Mouse (Mus musculus): ENCODE results near the gene Pip4p1. TPM values are rescaled to one million over a fixed set of nuclear protein-coding genes. Genes with fewer than 3 reads are reported as not detected.
"Not testable (repeated sequence)": the region's sequence is repeated elsewhere in the genome, so short reads cannot be mapped to it uniquely, and the experiment has no call there.

Pip4p1 gene
- polyA plus RNA-seq (2015; fragmentation: Nextera tagmentation; extraction: Ambion mirVana) = 50.9 and 51.8 TPM in 2 replicates

DNA sequence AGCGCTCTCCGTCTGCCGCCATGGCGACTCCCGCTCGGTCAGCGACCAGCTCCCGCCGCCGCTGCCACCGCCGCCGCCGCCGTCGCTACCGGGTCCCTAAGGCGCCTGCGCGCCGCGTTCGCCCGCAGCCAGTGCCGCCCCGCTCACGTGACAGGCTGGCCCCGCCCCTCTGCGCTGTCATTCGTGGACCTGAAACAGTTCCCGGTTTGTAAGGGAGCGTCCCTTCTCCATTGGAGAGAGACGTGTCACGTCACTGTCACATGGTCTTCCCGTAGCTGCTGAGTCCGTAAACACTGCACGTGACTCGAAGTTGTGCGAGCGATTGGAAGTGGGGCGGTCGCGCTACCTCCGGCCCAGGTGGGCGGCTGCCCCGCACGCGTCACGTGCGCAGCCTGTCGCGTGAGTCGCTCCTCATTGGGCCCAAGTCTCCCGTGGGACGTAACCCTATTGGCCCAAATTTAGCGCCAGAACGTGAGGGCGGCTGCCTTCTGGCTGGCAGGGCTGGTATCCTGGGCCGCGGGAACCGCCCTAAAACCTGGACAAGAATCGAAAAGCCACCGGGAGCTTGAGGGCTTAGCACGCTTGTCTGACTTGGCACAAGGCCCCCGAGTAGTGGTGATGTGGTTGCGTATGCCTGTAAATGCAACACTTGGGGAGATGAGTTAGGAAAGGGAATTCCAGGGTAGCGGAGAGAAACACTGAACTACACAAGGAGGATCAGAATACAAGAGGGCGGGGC lies at the start of gene Pip4p1, which contains the start of gene Pnp:
Pip4p1 (minus strand) TSS at position 103 of the 739 bp plus-strand sequence.
Pnp (plus strand) TSS at position 329 of the 739 bp plus-strand sequence.
- Histone ChIP-seq H3K9me3 (no peaks in the 10 kb centered on the region), H3K4me1 (peaks cover 6% of the 10 kb centered on the region; the same call in 1 of the 2 replicates), H3K4me3 (replicated peaks) (peak within 1 kb of the TSS; percentile 99), H3K9ac (peak within 1 kb of the TSS; percentile 95), H3K27ac (peak within 1 kb of the TSS; percentile 95), H3K27me3 (replicated peaks) (no peaks in the 10 kb centered on the region), H3K4me2 (peak within 1 kb of the TSS; percentile 84), H3K36me3 (peaks cover 16% of the 10 kb centered on the region)
- WGBS = under 1% methylated on average over 66 of the region's 68 CpGs
- ATAC-seq (ENCODE audit: insufficient read depth, low FRiP score, low read depth) = peak; percentile 100

DNA sequence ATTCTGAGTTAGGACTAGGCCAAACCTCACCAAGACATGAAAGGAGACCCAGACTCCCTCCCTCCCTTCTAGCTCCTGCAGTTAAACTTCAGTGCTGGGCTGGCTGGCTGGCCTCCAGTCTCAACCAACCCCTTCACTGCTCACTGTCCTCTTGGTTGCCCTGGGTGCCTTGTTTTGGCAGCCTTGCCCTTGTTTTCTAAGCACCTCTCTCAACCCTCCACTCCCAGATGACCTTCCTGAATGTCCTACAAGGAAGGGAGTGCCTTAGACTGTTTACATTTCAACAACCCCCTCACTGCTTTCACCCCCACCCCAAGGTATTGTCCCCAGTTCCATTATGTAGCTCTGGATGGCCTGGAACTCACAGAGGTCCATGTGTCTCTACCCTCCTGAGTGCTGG lies 49.0 kb upstream of the Pip4p1 start:
- H3K4me1 ChIP-seq = no peaks in the 10 kb centered on the region
- no peak overlapping the region for H3K4me2 ChIP-seq
- no peaks in the 10 kb centered on the region for H3K27me3 ChIP-seq (replicated peaks)
- no peak overlapping the region for H3K9ac ChIP-seq
- no peaks in the 10 kb centered on the region for H3K36me3 ChIP-seq
- no peaks in the 10 kb centered on the region for H3K9me3 ChIP-seq
- H3K27ac ChIP-seq = no peak overlapping the region
- ATAC-seq (ENCODE audit: insufficient read depth, low FRiP score, low read depth) = no peak
- H3K4me3 ChIP-seq (replicated peaks) = no peak overlapping the region

DNA sequence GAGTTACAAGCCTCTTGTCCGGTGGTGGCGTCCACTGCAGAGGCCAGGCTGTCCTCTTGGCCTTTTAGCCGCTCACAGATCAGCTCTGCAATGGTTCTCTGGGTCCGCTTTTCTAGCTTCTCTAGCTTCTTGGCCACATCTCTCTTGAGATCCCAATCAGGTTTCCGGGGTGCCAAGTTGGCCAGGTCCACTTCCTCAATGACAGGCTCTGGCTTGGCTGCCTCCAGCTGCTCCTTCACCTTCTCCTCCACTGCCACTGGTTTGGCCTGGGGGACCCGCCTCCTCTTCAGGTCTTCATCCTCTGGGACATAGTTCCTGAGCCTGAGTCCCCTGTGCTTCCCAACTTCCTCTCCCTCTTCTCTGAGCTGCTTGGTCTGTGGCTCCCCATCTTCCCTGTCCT lies 47.8 kb upstream of the Pip4p1 start:
- not testable (repeated sequence) for H3K4me2 ChIP-seq; H3K9ac ChIP-seq; H3K27me3 ChIP-seq (replicated peaks); H3K27ac ChIP-seq; H3K36me3 ChIP-seq; H3K4me3 ChIP-seq (replicated peaks); H3K9me3 ChIP-seq; H3K4me1 ChIP-seq; ATAC-seq (ENCODE audit: insufficient read depth, low FRiP score, low read depth)
- WGBS = 86% methylated on average over 6 of the region's 6 CpGs

DNA sequence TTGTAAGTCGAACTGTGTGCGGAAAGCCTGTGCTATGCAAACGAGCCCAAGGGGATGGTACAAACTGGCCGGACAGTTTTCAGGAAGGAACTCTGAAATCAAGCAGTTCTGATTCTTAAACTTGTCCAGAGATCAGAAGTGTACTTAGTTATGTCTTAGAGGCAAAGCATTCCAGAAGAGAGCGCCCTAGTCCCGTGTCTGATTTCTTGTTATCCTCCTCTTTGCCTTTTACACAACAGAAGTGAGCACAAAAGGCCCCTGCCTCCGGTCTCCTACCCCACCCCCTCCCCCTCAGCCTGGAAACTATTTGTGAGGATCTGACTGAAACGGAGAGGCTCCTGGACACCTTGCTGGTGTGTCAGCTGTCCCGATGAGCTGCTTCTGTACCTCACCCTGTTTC lies 46.0 kb upstream of the Pip4p1 start:
- H3K4me2 ChIP-seq = no peak overlapping the region
- 34% methylated on average over 9 of the region's 9 CpGs for WGBS
- ATAC-seq (ENCODE audit: insufficient read depth, low FRiP score, low read depth) = no peak

DNA sequence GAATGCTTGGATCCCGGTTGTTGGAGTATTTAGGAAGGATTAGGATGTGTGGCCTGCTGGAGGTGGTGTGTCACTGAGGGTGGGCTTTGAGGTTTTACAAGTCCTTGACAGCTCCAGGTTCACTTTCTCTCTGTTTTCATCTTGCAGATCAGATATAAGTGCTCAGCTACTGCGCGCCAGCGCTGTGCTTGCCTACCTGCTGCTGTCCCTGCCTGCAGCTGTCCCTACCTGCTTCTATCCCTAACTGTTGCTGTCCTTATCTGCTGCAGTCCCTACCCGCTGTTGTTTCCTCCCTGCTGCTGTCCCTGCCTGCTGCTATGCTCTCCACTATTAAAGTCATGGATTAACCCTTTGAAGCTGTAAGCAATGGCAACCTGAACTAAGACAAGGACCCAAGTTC lies 44.3 kb upstream of the Pip4p1 start:
- H3K36me3 ChIP-seq = no peaks in the 10 kb centered on the region
- 67% methylated on average over 5 of the region's 5 CpGs for WGBS
- no peak overlapping the region for H3K4me3 ChIP-seq (replicated peaks)
- no peak overlapping the region for H3K27ac ChIP-seq
- no peak overlapping the region for H3K9ac ChIP-seq
- H3K4me2 ChIP-seq = no peak overlapping the region
- ATAC-seq (ENCODE audit: insufficient read depth, low FRiP score, low read depth) = no peak
- H3K4me1 ChIP-seq = no peaks in the 10 kb centered on the region
- H3K9me3 ChIP-seq = no peaks in the 10 kb centered on the region
- H3K27me3 ChIP-seq (replicated peaks) = no peaks in the 10 kb centered on the region

More for the DNA sequence above, 46.0 kb upstream of the Pip4p1 start:
- H3K36me3 ChIP-seq = no peaks in the 10 kb centered on the region
- no peaks in the 10 kb centered on the region for H3K4me1 ChIP-seq
- H3K4me3 ChIP-seq (replicated peaks) = no peak overlapping the region
- no peaks in the 10 kb centered on the region for H3K27me3 ChIP-seq (replicated peaks)
- H3K9ac ChIP-seq = no peak overlapping the region
- H3K27ac ChIP-seq = no peak overlapping the region
- no peaks in the 10 kb centered on the region for H3K9me3 ChIP-seq

DNA sequence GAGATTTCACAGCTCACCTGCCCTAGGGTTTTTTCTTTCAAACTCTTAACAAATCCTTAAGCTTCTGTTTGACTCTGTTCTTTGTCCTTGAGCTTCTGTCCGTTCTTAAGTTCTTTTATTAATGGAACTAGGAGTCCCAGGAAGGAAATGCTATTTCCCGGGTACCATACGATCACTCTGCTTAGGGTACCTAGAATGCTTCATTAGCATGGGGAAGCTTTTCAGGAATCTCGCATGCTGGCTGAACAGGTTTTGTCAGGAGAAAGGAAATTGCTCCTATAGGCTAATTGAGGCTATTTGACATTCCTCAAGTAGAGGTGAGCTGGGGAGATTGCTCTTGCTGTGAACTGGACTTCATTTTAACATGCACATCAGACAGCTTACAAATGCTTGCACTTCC lies 43.0 kb upstream of the Pip4p1 start:
- Histone ChIP-seq H3K9me3 (no peaks in the 10 kb centered on the region), H3K4me1 (no peaks in the 10 kb centered on the region), H3K4me2 (no peak overlapping the region), H3K36me3 (no peaks in the 10 kb centered on the region), H3K9ac (no peak overlapping the region), H3K27ac (no peak overlapping the region), H3K27me3 (replicated peaks) (no peaks in the 10 kb centered on the region), H3K4me3 (replicated peaks) (no peak overlapping the region)
- no peak for ATAC-seq (ENCODE audit: insufficient read depth, low FRiP score, low read depth)
- 42% methylated on average over 4 of the region's 4 CpGs for WGBS

DNA sequence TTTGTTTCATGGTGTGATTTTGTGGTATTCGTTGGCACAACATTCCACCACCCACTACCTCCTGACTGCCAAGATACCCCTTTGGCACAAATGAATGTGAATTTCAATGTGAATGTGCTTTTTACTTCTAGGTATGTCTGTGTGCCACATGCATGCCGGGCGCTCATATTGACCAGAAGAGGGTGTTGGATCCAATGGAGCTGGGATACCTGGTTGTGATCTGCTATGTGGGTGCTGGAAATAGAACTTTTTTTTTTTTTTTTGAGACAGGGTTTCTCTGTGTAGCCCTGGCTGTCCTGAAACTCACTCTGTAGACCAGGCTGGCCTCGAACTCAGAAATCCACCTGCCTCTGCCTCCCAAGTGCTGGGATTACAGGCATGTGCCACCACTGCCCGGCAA lies 42.4 kb upstream of the Pip4p1 start:
- not testable (repeated sequence) for H3K4me3 ChIP-seq (replicated peaks); H3K36me3 ChIP-seq; ATAC-seq (ENCODE audit: insufficient read depth, low FRiP score, low read depth); H3K4me2 ChIP-seq; H3K27ac ChIP-seq; H3K4me1 ChIP-seq; H3K27me3 ChIP-seq (replicated peaks); H3K9ac ChIP-seq; H3K9me3 ChIP-seq
- 87% methylated on average over 5 of the region's 5 CpGs for WGBS

DNA sequence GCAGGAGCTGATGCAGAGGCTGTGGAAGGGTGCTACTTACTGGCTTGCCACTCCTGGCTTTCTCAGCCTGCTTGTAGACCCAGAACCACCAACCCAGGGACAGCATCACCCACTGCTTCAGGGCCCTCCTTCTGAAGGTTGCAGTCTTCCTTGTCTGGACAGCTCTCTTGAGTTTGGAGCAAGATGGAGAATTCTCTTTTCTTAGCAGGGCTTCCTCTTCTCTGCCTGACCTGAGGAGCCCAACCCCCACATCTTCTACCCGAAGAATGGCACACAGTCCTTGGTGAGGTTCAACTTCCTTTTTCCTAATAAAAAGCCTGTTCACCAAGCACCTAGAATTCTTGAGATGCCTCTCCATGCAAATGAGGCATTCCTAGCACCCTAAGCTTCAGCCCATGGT lies 40.2 kb upstream of the Pip4p1 start:
- Histone ChIP-seq H3K4me1 (no peaks in the 10 kb centered on the region), H3K9me3 (no peaks in the 10 kb centered on the region), H3K4me3 (replicated peaks) (no peak overlapping the region), H3K27me3 (replicated peaks) (no peaks in the 10 kb centered on the region), H3K36me3 (no peaks in the 10 kb centered on the region), H3K4me2 (no peak overlapping the region), H3K9ac (no peak overlapping the region), H3K27ac (no peak overlapping the region)
- no peak for ATAC-seq (ENCODE audit: insufficient read depth, low FRiP score, low read depth)
- WGBS = 71% methylated on average over 1 of the region's 1 CpGs

DNA sequence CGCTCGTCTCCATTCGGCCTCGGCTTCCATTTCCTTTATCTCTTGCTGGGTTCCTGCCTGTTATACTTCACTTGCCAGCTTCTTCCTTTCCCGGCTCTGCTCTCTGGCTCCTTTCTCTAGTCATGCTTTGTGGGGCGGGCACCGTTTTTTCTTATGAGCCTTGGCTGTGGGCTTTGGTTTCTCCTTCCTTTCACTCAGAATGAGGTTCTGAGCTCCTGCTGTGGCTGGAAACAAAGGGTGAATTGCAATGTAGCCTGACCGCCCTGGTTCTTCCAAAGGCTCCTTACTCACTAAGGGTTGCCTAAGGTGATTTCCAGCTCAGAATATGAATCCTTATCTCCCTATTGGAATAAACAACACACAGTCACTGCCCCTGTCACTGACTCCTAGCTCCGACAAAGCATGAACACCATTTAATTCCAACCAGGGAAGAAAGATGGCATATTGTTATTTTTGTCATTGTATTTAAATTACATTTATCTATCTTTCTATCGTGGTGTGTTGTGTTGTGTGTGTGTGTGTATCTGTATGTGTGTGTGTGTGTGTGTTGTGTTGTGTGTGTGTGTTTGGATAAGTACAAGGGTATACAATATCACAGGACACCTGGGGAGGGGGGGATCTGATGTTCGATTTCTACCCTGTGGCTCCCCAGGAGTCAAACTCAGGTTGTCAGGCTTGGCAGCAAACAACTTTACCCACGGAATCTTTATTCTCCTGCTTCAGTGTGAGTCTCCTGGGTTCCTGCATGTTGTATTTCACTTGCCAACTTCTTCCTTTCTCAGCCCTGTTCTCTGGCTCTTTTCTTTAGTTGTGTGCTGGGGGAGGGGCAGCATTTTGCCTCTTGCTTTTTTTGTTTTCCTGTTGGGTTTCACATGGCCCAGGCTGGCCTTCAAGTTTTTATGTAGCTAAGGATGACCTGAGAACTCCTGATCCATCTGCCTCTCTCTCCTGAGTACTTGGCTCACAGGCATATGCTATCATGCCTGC lies 39.2 kb upstream of the Pip4p1 start:
- Histone ChIP-seq H3K27me3 (replicated peaks) (no peaks in the 10 kb centered on the region), H3K9ac (no peak overlapping the region), H3K27ac (no peak overlapping the region), H3K4me2 (no peak overlapping the region), H3K9me3 (no peaks in the 10 kb centered on the region), H3K4me3 (replicated peaks) (no peak overlapping the region), H3K4me1 (no peaks in the 10 kb centered on the region), H3K36me3 (no peaks in the 10 kb centered on the region)
- no peak for ATAC-seq (ENCODE audit: insufficient read depth, low FRiP score, low read depth)
- WGBS = 36% methylated on average over 12 of the region's 12 CpGs

DNA sequence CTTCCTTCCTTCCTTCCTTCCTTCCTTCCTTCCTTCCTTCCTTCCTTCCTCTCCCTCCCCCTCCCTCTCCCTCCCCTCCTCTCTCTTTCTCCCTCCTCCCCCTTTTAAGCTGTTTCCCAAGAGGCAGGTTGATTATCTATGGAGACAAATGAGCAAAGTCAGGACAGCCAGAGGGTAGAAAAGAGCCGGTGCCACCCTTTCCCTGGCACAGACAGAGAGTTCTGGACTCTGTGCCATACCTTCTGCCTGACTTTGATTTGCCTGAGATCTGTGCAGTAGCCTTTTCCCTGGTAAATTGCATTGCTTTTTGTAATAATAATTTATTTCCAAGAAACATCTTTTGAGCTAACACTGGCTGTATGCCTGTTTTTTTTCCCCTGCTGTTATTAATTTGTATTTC lies 38.4 kb upstream of the Pip4p1 start:
- Histone ChIP-seq H3K27me3 (replicated peaks) (no peaks in the 10 kb centered on the region), H3K9me3 (no peaks in the 10 kb centered on the region), H3K4me1 (no peaks in the 10 kb centered on the region), H3K36me3 (no peaks in the 10 kb centered on the region), H3K4me2 (no peak overlapping the region), H3K27ac (no peak overlapping the region), H3K9ac (no peak overlapping the region), H3K4me3 (replicated peaks) (no peak overlapping the region)
- no peak for ATAC-seq (ENCODE audit: insufficient read depth, low FRiP score, low read depth)
- WGBS = 36% methylated on average over 1 of the region's 1 CpGs

DNA sequence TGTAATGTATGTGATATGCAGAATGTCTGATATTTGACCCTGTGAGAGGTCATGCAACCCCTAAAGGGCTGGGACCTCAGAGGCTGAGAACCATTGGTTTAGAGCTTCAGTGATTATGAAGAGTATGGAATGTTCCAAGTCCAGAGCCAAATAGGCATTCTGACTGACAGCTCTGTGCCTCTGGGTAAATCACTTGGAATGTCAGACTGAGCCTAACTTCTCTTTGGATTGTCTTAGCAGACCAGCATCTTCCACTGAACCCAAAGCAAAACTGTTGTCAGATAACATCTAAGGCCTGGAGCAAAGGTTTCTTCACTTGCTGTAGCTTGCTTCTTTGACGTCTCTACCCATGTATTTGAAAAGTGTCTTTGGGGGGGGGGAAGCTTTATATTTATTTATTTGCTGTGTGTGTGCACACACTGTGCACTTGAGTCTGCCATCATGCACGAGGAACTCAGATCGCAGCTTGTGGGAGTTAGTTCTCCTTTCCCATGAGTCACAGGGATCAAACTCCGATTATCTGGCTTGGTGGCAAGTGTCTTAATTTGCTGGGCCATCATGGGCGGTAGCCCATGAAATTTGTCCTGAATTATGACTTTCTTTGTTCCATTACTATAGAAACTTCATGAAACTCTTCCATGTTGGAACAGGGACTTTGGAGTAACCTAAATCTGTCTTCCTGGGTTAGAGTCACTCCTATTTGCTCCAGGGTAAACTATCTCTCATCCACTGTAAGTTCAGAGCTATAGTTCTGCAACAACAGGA lies 37.7 kb upstream of the Pip4p1 start:
- H3K27ac ChIP-seq = no peak overlapping the region
- WGBS = 84% methylated on average over 5 of the region's 5 CpGs
- no peaks in the 10 kb centered on the region for H3K27me3 ChIP-seq (replicated peaks)
- no peaks in the 10 kb centered on the region for H3K9me3 ChIP-seq
- H3K4me1 ChIP-seq = no peaks in the 10 kb centered on the region
- ATAC-seq (ENCODE audit: insufficient read depth, low FRiP score, low read depth) = no peak
- H3K4me2 ChIP-seq = no peak overlapping the region
- H3K9ac ChIP-seq = no peak overlapping the region
- H3K4me3 ChIP-seq (replicated peaks) = no peak overlapping the region
- no peaks in the 10 kb centered on the region for H3K36me3 ChIP-seq
